Mouse (Mus musculus): ENCODE data around the gene Cfap61. TPM values are rescaled to one million over a fixed set of nuclear protein-coding genes. Genes with fewer than 3 reads are reported as not detected.

Cfap61 gene
- polyA plus RNA-seq, 1 experiment from 2014 or later = 2.2 TPM

DNA sequence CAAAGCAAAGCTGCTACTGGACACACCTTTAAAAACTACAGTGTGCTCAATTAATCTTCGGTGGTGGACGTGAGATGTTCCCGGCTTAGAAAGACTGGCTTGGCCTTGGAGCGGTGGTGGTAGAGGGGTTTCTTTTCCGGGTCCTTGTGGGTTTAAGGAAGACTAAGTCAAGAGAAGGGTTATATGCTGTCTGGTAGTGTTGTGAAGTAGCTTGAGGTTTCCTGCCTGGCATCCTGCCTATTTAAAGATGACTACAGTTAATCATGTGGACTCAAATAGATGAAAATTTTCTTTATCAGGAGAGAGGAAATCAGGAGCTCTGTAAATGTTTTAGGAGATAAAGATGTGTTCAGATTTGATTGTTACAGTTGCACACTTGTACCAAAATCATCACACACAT, 21.7 kb downstream of the Cfap61 start:
- 47% methylated on average over 5 of the region's 5 CpGs for WGBS
- no peaks in the 10 kb centered on the region for H3K36me3 ChIP-seq

DNA sequence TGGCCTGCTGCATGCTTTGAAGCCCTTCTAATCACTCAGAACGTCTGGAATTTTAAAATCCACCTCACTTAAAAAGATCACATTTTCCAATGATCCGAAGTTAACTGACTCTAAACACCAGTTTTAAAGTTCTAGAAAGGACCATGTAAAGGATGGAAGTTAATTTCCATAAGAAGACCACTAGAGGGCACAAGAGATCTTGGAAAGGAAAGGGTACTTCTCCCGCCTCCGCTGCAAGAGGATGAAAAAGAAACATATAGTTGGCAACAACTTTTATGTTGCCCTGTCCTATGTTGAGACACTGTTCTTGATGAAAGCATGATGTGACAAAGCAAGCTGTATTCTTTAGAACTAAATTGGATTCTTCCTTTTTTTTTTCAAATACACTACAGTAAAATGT, 22.9 kb downstream of the Cfap61 start:
- Histone ChIP-seq H3K9ac (no peak overlapping the region), H3K9me3 (no peaks in the 10 kb centered on the region), H3K4me2 (no peak overlapping the region), H3K4me3 (no peak overlapping the region), H3K36me3 (no peaks in the 10 kb centered on the region), H3K27ac (replicated peaks) (no peak overlapping the region), H3K4me1 (replicated peaks) (peaks cover 5% of the 10 kb centered on the region; the same call in 1 of the 2 replicates), H3K27me3 (0 out of 2 replicates have a peak, but pooled peaks cover 6% of the 10 kb centered on the region)
- WGBS = 12% methylated on average over 4 of the region's 4 CpGs
- no peak for ATAC-seq (ENCODE audit: low read depth)

More for the DNA sequence above, 21.7 kb downstream of the Cfap61 start:
- H3K9me3 ChIP-seq = no peaks in the 10 kb centered on the region
- H3K27ac ChIP-seq (replicated peaks) = no peak overlapping the region
- H3K27me3 ChIP-seq = 0 out of 2 replicates have a peak, but pooled peaks cover 6% of the 10 kb centered on the region
- no peak overlapping the region for H3K4me3 ChIP-seq
- H3K4me1 ChIP-seq (replicated peaks) = peaks cover 5% of the 10 kb centered on the region; the same call in 1 of the 2 replicates
- no peak for ATAC-seq (ENCODE audit: low read depth)
- H3K9ac ChIP-seq = no peak overlapping the region
- no peak overlapping the region for H3K4me2 ChIP-seq

DNA sequence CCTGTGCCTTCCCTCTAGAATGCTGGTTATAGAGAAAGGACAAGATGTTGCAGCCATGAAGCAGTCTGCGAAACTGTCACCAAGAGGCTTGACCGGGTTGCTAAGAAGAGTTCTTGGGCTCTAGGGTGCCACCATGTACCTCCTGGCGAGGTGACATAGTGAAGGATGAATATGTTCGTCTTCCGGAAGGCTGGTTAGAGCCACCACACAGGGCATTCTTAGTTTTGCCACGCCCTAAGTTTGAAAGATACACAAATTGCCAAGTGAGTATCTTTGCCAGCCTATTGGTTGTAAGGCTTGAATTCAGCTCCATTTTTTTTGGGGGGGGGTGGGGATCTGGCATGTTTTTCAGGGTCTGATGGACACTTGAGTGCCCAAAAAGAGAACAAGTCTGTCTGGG, 23.5 kb downstream of the Cfap61 start:
- H3K4me1 ChIP-seq (replicated peaks) = peaks cover 5% of the 10 kb centered on the region; the same call in 1 of the 2 replicates
- H3K4me3 ChIP-seq = no peak overlapping the region
- no peak overlapping the region for H3K4me2 ChIP-seq
- H3K27me3 ChIP-seq = 0 out of 2 replicates have a peak, but pooled peaks cover 6% of the 10 kb centered on the region
- WGBS = 46% methylated on average over 6 of the region's 6 CpGs
- H3K9ac ChIP-seq = no peak overlapping the region
- no peak overlapping the region for H3K27ac ChIP-seq (replicated peaks)
- H3K9me3 ChIP-seq = no peaks in the 10 kb centered on the region
- ATAC-seq (ENCODE audit: low read depth) = peak; percentile 26; the same call in 1 of the 2 replicates
- no peaks in the 10 kb centered on the region for H3K36me3 ChIP-seq

DNA sequence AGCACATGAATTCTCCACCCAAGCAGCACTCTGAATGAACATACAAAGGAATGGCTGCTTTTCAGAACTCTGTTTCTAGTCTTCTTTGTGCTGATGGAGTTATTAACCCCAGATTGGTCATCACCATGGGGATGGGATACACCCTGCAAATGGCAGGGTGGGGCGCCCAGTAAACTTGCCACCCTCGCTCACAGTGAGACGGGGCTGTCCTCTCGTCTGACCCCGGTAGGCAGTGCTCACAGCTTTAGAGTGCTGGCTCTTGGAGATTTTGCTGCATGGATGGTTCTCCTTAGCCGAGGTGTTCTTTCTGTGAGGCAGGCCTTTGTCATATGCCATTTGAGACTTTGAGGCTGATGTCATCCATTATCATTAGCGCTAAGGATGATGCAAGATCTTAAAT, 24.0 kb downstream of the Cfap61 start:
- H3K27ac ChIP-seq (replicated peaks) = no peak overlapping the region
- peak; percentile 66; the same call in 1 of the 2 replicates for ATAC-seq (ENCODE audit: low read depth)
- no peaks in the 10 kb centered on the region for H3K36me3 ChIP-seq
- H3K27me3 ChIP-seq = 0 out of 2 replicates have a peak, but pooled peaks cover 6% of the 10 kb centered on the region
- H3K4me1 ChIP-seq (replicated peaks) = peaks cover 5% of the 10 kb centered on the region; the same call in 1 of the 2 replicates
- 31% methylated on average over 7 of the region's 7 CpGs for WGBS
- H3K4me2 ChIP-seq = no peak overlapping the region
- H3K4me3 ChIP-seq = no peak overlapping the region
- H3K9me3 ChIP-seq = no peaks in the 10 kb centered on the region
- no peak overlapping the region for H3K9ac ChIP-seq

DNA sequence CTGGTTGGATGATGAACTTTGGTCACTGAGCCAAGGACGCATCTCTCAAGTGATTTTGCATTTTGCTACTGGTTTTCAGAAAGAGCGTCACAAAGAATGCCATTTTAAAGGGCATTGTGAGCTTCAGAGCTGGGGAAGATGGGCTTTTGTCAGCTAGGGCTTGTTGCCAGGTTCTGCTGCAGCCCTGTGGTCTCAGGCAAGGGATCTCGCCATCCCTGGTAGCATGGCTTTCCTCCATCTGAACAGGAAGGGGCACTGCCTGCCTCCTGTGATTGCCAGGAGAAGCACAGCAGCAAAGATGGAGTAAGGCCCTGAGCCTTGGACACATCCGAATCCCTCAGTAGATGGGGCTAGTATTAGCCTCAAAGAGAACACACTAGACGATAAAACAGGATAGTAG, 27.3 kb downstream of the Cfap61 start:
- Histone ChIP-seq H3K4me1 (replicated peaks) (peaks cover 5% of the 10 kb centered on the region; the same call in 1 of the 2 replicates), H3K36me3 (no peaks in the 10 kb centered on the region)
- no peak for ATAC-seq (ENCODE audit: low read depth)

DNA sequence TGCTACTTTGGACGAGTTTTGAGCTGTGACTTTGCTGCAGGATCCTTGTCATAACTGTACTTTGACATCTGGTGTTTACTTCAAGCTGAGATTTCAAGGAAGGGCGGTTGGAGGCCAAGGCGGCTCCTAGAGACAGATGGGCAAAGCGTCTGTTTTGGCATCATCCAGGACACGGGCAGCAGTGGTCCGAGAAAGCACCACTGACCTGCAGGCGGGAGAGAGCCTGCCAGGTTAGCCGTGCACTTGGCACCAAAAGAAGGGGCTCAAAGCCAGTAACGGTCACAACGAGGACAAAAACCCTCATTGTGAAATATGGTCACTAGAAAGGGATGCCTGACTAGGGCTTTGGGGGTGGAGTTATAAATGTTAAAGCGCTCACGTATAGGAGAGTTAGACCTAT, 36.2 kb downstream of the Cfap61 start:
- no peak overlapping the region for H3K4me3 ChIP-seq
- no peak overlapping the region for H3K4me2 ChIP-seq
- no peaks in the 10 kb centered on the region for H3K36me3 ChIP-seq
- no peak overlapping the region for H3K27ac ChIP-seq (replicated peaks)
- no peak overlapping the region for H3K9ac ChIP-seq
- H3K4me1 ChIP-seq (replicated peaks) = no peaks in the 10 kb centered on the region
- H3K27me3 ChIP-seq = no peaks in the 10 kb centered on the region
- WGBS = 85% methylated on average over 12 of the region's 12 CpGs
- ATAC-seq (ENCODE audit: low read depth) = no peak
- H3K9me3 ChIP-seq = no peaks in the 10 kb centered on the region

More for the DNA sequence above, 27.3 kb downstream of the Cfap61 start:
- H3K9me3 ChIP-seq = no peaks in the 10 kb centered on the region
- 82% methylated on average over 5 of the region's 5 CpGs for WGBS
- 0 out of 2 replicates have a peak, but pooled peaks cover 6% of the 10 kb centered on the region for H3K27me3 ChIP-seq
- H3K4me2 ChIP-seq = no peak overlapping the region
- no peak overlapping the region for H3K9ac ChIP-seq
- no peak overlapping the region for H3K4me3 ChIP-seq
- H3K27ac ChIP-seq (replicated peaks) = no peak overlapping the region

DNA sequence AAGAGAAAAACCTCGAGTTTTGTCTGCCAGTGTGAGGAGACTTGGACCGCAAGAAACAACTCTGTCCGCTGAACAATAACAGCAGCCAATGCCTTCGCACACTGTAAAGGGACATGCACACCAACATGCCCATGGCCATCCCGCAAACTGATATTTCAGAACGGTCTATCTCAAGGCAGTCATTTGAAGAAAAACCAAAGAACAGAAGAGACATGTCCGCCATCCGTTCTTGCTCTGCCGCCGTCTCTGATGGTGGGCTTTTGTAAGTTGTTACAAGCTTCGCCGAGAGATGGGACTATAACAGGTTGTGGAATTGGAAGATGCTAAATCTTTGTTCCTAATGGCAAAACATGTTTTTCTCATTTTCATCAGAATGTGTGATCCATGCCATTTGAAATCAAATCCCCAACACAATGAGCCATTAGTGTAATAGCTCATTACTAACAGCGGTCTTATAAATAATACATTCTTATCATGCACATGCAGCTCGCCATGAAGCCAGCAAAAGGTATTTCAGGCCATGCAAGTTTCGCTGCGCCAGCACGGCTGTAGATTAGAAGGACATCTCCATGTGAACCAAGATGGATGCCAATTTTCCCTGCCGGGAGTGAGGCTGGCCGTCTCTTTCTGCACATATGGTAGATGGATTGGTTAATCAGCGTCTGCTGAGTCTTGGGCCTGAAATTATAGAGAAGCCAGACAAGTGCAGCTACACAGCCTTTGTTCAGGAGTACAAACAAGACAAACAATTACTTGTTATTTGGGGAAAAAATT, 36.8 kb downstream of the Cfap61 start:
- Histone ChIP-seq H3K27ac (replicated peaks) (peak overlapping the region; percentile 54; the same call in 1 of the 2 replicates), H3K9me3 (no peaks in the 10 kb centered on the region), H3K4me1 (replicated peaks) (no peaks in the 10 kb centered on the region), H3K27me3 (no peaks in the 10 kb centered on the region), H3K4me2 (no peak overlapping the region), H3K36me3 (no peaks in the 10 kb centered on the region), H3K9ac (no peak overlapping the region), H3K4me3 (no peak overlapping the region)
- ATAC-seq (ENCODE audit: low read depth) = no peak
- 80% methylated on average over 20 of the region's 20 CpGs for WGBS

DNA sequence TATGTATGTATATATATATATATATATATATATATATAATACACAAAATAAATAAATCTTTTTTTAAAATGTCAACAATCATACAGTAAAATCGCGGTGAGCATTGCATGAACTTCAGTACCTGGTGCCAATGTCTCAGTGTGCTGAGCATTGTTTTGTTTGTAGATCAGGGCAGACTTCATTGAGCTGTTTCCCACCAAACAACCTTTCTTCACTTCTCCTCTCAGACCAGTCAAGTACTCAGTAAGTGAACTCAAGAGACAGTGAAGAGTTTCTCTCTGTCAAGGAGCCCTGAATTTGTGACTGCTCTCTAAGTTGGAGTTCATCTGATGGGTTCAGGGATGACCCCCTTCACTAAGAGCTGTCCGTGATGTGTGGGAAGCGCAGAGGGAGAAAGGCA, 38.0 kb downstream of the Cfap61 start:
- Histone ChIP-seq H3K4me2 (no peak overlapping the region), H3K9me3 (no peaks in the 10 kb centered on the region), H3K36me3 (no peaks in the 10 kb centered on the region), H3K4me3 (no peak overlapping the region), H3K9ac (no peak overlapping the region), H3K4me1 (replicated peaks) (no peaks in the 10 kb centered on the region), H3K27me3 (no peaks in the 10 kb centered on the region), H3K27ac (replicated peaks) (no peak overlapping the region)
- 89% methylated on average over 4 of the region's 4 CpGs for WGBS
- ATAC-seq (ENCODE audit: low read depth) = no peak

DNA sequence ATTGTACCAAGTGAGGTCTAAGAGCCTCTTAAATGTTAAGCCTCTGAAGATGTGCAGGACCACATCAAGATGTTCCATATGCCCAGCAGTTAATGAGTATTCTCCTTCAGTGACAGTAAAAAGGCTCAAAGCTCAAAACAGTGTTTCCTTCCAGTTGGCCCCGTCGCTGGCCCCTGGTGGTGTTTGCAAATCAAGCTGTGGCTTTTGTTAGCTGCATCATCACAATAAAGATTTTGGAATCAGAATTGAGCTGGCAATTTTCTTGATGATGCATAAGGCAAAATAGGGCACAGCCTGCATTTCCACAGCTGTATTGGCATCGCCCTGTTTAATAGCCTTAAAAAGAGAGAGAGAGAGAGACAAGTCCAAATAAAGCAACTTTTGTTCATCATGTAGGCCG, 45.0 kb downstream of the Cfap61 start:
- H3K36me3 ChIP-seq = no peaks in the 10 kb centered on the region
- no peak overlapping the region for H3K9ac ChIP-seq
- H3K27ac ChIP-seq (replicated peaks) = no peak overlapping the region
- H3K9me3 ChIP-seq = no peaks in the 10 kb centered on the region
- H3K4me1 ChIP-seq (replicated peaks) = peaks cover 19% of the 10 kb centered on the region
- no peak for ATAC-seq (ENCODE audit: low read depth)
- no peaks in the 10 kb centered on the region for H3K27me3 ChIP-seq
- no peak overlapping the region for H3K4me2 ChIP-seq
- WGBS = 50% methylated on average over 4 of the region's 4 CpGs
- H3K4me3 ChIP-seq = no peak overlapping the region

DNA sequence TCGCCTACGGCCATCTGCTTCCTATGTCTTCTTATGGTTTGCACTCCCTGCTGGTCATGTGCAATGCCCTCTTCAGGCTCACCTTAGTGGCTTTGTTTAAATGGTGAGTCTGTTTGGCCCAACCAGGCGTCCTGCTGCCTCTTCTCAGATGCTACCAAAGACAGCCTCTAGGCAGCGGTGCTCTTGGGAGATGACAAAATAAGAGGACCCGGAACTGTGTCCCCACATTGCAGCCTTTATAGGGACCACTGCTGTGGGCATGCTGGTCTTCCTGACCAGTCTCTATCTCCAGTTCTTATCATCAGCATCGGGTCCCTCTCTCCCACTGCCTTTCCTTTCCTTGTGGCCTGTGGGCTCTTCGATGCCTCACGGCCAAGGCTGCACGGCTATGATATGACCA, 46.3 kb downstream of the Cfap61 start:
- H3K27ac ChIP-seq (replicated peaks) = no peak overlapping the region

DNA sequence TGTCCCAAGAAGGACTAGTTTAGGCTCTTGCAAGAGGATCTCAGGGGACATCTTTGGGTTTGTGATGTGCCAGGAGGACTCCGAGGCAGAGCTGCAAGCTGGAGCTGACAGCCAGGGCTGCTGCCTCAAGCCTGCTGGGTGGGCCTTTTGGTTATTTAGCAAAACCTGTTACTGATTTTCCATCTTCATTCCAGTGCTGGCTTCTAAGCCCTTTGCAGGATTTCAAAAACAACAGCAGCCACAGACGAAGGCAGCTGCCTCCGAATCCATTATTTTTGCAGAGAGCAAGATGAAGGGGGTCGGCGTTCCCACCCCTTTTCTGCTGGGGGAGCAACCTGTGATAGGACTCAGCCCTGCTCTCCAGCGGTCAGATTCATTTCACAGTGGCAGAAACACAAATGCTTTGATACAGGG, 47.1 kb downstream of the Cfap61 start:
- no peaks in the 10 kb centered on the region for H3K27me3 ChIP-seq
- WGBS = 28% methylated on average over 6 of the region's 6 CpGs
- H3K4me3 ChIP-seq = no peak overlapping the region
- no peak overlapping the region for H3K4me2 ChIP-seq
- peaks cover 19% of the 10 kb centered on the region for H3K4me1 ChIP-seq (replicated peaks)
- ATAC-seq (ENCODE audit: low read depth) = no peak
- H3K36me3 ChIP-seq = no peaks in the 10 kb centered on the region
- H3K9ac ChIP-seq = no peak overlapping the region; the same call in 1 of the 2 replicates
- no peaks in the 10 kb centered on the region for H3K9me3 ChIP-seq
- H3K27ac ChIP-seq (replicated peaks) = no peak overlapping the region

More for the DNA sequence above, 46.3 kb downstream of the Cfap61 start:
- Histone ChIP-seq H3K4me2 (no peak overlapping the region), H3K36me3 (no peaks in the 10 kb centered on the region), H3K4me1 (replicated peaks) (peaks cover 19% of the 10 kb centered on the region), H3K27me3 (no peaks in the 10 kb centered on the region), H3K4me3 (no peak overlapping the region), H3K9ac (no peak overlapping the region), H3K9me3 (no peaks in the 10 kb centered on the region)
- 82% methylated on average over 9 of the region's 9 CpGs for WGBS
- no peak for ATAC-seq (ENCODE audit: low read depth)

DNA sequence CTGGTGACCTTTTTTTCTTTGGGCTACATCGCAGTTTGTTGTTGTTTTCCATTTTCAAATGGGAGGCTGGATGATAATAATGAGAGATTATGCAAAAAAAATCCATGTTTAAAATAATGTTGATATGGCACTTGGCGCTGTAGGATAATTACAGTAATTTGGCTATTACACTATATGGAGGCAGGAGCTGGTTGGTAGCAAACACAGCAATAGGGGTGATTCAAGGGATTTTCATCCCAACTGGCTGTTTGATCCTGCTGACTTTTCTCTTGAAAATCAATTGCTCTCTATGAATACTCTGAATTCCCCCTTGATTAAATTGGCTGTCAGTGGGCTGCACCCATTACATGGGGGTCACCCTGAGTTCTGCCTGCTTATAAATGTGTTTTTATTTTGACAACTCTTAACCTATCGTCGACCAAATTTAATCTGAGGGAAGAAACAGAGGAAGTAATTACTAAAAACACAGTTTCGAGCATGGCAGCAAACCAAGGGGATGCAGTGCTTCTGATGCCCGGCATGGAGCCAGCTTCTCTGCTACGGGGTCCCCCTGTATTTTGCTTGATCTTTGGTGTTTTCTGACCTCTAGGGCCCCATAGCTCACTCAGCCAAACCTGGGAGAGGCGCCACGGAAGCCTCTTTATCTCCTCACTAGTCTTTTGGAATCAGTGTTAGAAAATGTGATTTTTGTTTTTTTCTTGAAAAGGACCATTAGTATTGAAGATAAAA, 47.9 kb downstream of the Cfap61 start:
- Histone ChIP-seq H3K4me1 (replicated peaks) (peaks cover 19% of the 10 kb centered on the region), H3K4me2 (no peak overlapping the region), H3K4me3 (no peak overlapping the region), H3K27me3 (no peaks in the 10 kb centered on the region), H3K9ac (no peak overlapping the region), H3K36me3 (no peaks in the 10 kb centered on the region), H3K27ac (replicated peaks) (no peak overlapping the region), H3K9me3 (no peaks in the 10 kb centered on the region)
- ATAC-seq (ENCODE audit: low read depth) = no peak
- WGBS = 70% methylated on average over 9 of the region's 9 CpGs

All from neural tube, embryonic 13.5 days (tissue).